Mouse (Mus musculus): Measurements from ENCODE around the gene Atp13a2.

The Atp13a2 gene

GRCm38 (mm10) chr4:140962207-140962909 is 24.3 kb upstream of the Atp13a2 start:
- DNase-seq, result no peak

GRCm38 (mm10) chr4:140962950-140963349 is 23.7 kb upstream of the Atp13a2 start:
- DNase-seq, result peak; percentile 53

GRCm38 (mm10) chr4:140963941-140964597 is 22.6 kb upstream of the Atp13a2 start:
- no peak for DNase-seq

DNA sequence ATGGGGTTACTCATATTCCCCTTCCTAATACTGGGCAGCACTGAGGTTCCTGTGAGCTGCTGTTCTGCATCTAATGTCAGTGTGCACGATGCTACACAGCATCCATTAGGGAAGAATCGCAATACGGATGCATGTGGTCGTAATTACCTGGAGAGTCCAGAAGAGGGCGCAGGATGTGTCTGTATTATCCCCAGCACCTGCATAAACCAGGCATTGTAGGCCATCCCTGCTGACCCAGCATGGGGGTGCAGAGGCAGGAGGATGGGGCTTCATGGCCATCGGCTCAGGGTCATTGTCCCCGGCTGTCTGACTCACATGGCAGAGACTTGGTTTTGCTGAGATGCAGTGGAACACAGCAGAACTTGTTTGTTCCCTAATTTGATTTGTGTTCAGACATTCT is 22.1 kb upstream of the Atp13a2 start:
- peak; percentile 83 for DNase-seq

- DNase-seq, result no peak
Measured at GRCm38 (mm10) chr4:140967386-140968159, 19.1 kb upstream of the Atp13a2 start.

DNA sequence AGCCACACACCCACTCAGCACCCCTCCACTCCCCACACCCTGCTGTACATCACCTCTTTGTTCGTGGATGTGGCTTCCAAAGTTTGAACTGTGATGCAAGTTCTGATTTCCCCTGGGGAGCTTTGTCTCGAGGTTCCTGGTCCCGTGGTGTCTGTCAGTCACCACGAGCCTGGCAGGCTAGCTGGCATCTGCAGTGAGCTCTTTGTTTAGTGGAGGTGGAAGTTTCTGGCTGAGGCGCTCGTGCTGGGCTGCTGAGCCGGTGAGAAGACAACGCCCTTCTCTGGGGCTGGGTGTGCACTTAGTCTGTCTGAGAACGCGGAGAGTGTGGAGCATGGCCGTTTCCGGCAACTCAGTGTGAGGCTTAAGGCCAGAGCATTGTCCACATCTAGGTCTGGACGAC is 15.0 kb upstream of the Atp13a2 start:
- no peak for DNase-seq

DNA sequence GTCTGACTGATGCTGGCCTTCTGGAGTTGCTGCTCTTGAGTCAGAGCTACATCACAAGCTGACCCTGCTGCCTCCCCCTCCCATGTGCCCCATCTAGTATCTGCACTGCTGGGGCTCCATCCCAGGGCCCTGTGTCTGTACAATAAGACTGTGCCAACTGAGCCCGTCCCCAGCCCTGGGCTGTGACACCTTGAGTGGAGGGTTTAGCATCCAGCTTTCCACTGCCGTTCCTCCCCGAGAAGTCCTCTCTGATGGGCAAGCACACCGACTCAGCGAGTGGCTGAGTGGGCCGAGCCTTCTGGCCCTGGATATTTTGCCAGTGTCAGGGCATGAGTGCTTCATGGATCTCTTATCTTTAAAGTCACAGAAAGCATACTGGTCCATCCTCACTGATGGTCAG is 12.3 kb upstream of the Atp13a2 start:
- no peak for DNase-seq

GRCm38 (mm10) chr4:140975356-140975755 is 11.3 kb upstream of the Atp13a2 start:
- DNase-seq, result no peak

- DNase-seq, result no peak
Measured at GRCm38 (mm10) chr4:140977278-140977677, 9.4 kb upstream of the Atp13a2 start.

- no peak for DNase-seq
Measured at GRCm38 (mm10) chr4:140977886-140978692, 8.6 kb upstream of the Atp13a2 start.

GRCm38 (mm10) chr4:140981605-140982004 is 5.1 kb upstream of the Atp13a2 start:
- DNase-seq, result no peak

GRCm38 (mm10) chr4:140982808-140983207 is 3.9 kb upstream of the Atp13a2 start:
- DNase-seq, result no peak

GRCm38 (mm10) chr4:140983442-140983841 is 3.2 kb upstream of the Atp13a2 start:
- peak; percentile 57 for DNase-seq

DNA sequence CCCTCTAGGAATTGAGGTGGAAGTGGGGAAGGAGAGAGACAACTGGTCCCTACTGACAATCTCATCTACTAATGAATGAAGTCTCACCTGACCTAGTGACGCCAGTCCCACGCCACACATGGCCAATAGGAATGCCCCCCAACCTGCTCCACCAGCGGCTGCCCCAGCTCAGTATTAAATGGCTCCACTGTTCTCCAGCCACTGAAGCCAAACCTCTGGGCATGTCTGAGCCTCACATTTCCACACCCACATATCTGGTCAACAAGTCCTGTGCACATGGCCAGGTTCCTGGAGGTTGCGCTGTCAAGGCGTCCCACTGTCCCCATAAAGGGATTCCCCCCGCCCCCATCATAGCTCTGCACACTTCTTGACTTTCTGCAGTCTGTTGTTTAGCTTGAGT is 2.1 kb upstream of the Atp13a2 start:
- DNase-seq, result no peak

DNA sequence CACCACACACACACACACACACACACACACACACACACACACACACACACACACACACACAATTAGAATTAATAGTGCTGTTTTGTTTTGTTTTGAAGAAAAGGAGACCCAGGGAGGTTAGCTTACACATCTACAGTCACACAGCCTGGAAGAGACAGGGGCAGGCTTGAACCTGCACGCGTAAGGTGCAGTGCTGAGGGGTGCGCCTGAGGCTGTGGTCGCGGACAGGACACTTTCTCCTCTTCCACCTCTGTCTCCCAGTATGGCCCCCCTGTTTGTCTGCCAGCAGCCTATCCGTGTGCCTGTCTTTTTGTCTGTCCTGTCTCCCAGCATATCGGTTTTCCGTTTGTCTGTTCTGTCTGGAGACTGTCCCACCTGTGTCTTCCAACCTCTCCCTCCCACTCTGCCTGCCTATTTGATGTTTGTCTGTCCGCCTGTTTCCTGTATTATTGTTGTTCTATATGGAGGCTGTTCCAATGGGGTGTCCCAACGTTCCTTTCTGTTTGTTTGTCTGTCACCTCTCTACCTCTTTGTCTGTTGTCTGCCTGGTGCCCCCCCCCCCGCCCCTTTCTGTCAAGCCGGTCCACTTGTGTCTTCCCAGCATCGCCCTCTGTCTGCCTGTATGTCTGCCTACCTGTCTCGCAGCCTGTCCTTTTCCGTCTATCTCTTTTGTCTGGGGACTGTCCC is 506 bp upstream of the Atp13a2 start:
- no peak for DNase-seq

DNA sequence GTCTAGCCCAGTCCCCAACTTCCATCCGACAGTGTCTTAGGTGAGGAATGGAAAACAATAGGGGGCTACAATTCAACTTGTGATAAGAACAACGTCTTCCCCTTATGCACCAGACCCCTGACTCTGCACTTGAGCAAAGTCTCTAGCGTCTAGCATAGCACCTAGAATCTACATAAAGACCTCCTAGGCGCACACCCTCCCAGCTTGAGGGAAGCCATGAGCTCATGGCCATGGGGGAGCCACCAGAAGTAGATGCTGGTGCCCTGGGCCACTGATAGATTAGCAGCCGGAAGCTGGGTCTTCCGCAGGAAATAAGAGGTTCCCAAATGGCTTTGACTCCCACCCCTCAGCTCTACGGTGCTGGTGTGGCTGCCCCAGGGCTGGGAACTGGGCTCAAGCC is 803 bp downstream of the Atp13a2 start:
- DNase-seq, result no peak

DNA sequence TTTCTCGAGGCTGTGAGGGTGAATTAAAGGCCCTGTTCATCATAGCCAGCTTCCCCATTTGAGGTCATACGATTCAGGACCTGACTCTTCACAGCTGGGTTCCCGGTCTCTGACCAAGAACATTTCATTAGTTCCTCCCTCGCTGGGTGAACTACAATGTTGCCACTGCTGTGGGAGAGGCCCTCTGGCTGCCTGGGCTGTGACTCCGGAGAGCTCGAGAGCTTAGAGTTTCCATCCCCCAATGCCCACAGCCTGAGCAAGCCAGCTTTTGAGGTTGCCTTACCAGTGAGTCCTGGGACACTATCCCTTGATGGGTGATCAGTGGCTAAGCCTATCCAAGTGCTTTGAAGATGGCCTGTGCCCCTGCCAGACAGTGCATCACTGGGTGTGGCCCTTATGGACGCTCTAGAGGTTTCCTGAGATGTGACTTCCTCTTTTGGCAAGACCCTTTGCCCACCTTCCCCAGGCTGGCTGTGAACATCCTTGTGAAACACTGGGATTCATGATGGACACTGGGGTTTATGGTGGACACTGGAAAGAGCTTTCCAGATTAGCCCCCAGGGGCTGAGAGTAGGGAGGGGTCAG is 2.1 kb downstream of the Atp13a2 start:
- no peak for DNase-seq

DNA sequence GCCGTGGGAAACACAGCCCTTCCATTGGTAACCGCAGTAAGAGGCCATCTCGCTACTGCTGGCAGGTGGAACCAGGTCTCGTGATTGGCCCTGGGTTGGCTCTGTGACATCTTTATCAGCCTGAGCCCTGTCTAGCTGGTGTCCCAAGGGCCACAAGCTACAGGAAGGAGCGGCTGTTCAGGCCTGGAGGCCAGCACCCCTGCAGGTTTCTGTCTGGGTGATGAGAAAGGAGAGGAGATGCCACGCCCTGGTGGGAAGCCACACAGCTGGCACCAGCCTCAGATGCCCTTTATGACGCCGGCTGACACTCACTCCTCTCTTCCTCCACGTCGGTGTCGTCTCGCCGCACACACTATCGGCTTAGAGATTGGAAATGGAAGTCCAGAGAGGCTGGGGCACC is 2.8 kb downstream of the Atp13a2 start:
- no peak for DNase-seq

- DNase-seq, result no peak
Measured at GRCm38 (mm10) chr4:140992215-140992614, 5.5 kb downstream of the Atp13a2 start.

DNA sequence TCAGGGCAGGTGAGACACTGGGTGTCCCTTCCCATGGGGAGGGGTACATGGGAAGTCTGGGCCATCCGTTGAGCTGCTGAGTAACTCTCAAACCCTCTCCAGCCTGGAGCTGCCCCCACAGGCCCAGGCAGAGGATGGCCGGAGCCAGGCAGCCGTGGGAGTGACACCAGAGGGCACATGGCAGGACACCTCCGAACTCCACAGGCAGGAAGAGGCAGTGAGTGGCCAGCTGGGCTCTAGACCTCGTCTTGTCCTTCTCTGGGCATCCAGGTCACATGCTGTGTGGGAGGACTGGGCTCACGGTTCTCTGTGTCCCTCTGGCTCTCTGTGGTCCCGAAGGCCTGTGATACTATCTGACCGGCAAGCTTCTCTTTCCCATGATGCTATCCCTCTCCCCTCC is 7.2 kb downstream of the Atp13a2 start:
- no peak for DNase-seq

DNA sequence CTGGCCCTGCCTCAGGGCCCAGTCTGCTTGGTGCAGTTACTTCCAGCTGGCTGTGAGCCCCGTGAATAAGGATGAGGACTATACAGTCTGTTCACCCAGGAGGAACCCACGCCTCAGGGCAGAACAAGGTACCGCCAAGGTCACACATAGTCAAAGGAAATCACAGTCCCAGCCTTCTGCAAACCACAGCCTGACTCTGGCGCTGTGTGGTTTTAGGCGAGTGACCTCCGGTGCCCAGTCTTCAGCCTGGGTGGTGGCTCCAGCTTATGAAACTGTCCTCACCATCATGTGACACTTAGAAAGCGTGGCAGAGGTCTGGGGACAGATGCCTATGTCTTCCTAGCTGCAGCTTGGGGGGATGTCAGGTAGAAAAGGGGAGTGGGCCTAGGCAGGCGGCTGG is 9.1 kb downstream of the Atp13a2 start:
- no peak for DNase-seq

DNA sequence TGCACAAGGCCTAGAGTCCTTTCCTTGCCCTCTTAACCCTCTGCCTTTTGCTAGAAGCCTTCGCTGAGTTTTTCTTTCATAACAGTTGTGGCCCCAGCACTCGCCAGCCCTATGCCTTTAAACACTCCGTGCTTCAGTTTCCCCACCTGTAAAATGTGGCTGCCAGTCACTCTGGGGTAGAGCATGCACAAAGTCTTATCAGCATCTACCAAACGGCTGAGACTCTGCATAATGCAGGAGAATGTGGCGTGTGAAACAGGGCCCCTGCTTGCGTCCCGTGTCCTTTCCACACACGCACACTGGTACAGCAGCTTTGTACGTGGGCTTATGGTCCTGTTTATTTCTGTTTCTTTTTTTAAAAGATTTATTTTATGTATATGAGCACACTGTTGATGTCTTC is 10.1 kb downstream of the Atp13a2 start:
- DNase-seq, result no peak
